ENCODE assay signal across 22 mouse cellular contexts in genomic region chr11:33461172-33461571, GRCm38 (mm10). TPM values are rescaled to one million over a fixed set of nuclear protein-coding genes. Genes with fewer than 3 reads are reported as not detected.
DNase-seq lines count a peak whose midpoint lies in the region; ATAC-seq and TF ChIP-seq lines count a peak whose summit lies in the region.
"Had no signal": no experiment of that assay in that cellular context is flagged by ENCODE, and none has a peak within 500 bp of the region (broad histone marks: within the 10 kb centered on the region; RNA-seq: fewer than 3 reads in every experiment).

No protein-coding gene starts in this region.

- no peaks in the 10 kb centered on the region for H3K9me3 ChIP-seq in G1E (replicated peaks)
- no peaks in the 10 kb centered on the region for H3K9me3 ChIP-seq in liver, embryonic 14.5 days (ENCODE audit: control insufficient read depth, low read length)
- H3K9me3 ChIP-seq: embryonic facial prominence, embryonic 15.5 days; forebrain, embryonic 10.5 days; heart, embryonic 13.5 days had no signal

- 0% methylated on average over 1 of the region's 1 CpGs for WGBS in liver, embryonic 14.5 days (ENCODE audit: insufficient replicate concordance)

- no peaks in the 10 kb centered on the region for H3K27me3 ChIP-seq in G1E (ENCODE audit: insufficient read depth, low read length)
- no peaks in the 10 kb centered on the region for H3K27me3 ChIP-seq in liver, embryonic 14.5 days (ENCODE audit: control insufficient read depth, insufficient read depth, low read length)
- H3K27me3 ChIP-seq: embryonic facial prominence, embryonic 15.5 days; heart, embryonic 13.5 days had no signal

- no peak for TF ChIP-seq CTCF in G1E (IDR thresholded peaks at IDR 0.05; ENCODE audit: low read depth, low read length)
- no peak for TF ChIP-seq CTCF in liver, embryonic 14.5 days (IDR thresholded peaks at IDR 0.05; ENCODE audit: low read depth)

- no peaks in the 10 kb centered on the region for H3K36me3 ChIP-seq in G1E (replicated peaks)
- H3K36me3 ChIP-seq in liver, embryonic 14.5 days (replicated peaks; ENCODE audit: control insufficient read depth, insufficient read depth, low read depth) = no peaks in the 10 kb centered on the region
- H3K36me3 ChIP-seq: embryonic facial prominence, embryonic 15.5 days; forebrain, embryonic 10.5 days; heart, embryonic 13.5 days had no signal

- no peak overlapping the region for H3K9ac ChIP-seq in liver, embryonic 14.5 days (replicated peaks)
- H3K9ac ChIP-seq: embryonic facial prominence, embryonic 15.5 days; heart, embryonic 13.5 days had no signal

- no peak overlapping the region for H3K4me3 ChIP-seq in G1E (ENCODE audit: low read depth, low read length)
- no peak overlapping the region for H3K4me3 ChIP-seq in liver, embryonic 14.5 days (ENCODE audit: insufficient read depth in 1 of 2, low read depth in 2 of 2, low read length in 2 of 2)
- H3K4me3 ChIP-seq: embryonic facial prominence, embryonic 15.5 days; erythroblast, embryonic 14.5 days; forebrain, embryonic 10.5 days; heart, embryonic 13.5 days had no signal

- TF ChIP-seq EP300 in liver, embryonic 14.5 days (IDR thresholded peaks at IDR 0.05; ENCODE audit: low read depth) = peak; percentile 69; the same call in 1 of the 2 replicates

- DNase-seq in G1E (ENCODE audit: low spot score) (no peak), liver (peak; percentile 26)
- peak in 2 of 3 experiments; percentile 35 to 44 for DNase-seq in liver, embryonic 14.5 days (ENCODE audit: low read depth in 3 of 3, low spot score in 3 of 3)
- no peak for DNase-seq in kidney, postnatal 10 days
- no peak for DNase-seq in testis, postnatal 10 days (ENCODE audit: low spot score)
- DNase-seq in natural killer cell, adult 2 months (ENCODE audit: low spot score in 2 of 2) = no peak
- DNase-seq: adrenal gland, postnatal 10 days; B cell, adult 2 months; cerebellum, adult 18-20 months; cerebellum, adult 9-11 months; embryo, embryonic 11 days; gastrocnemius, postnatal 36 days; heart, adult 11 months; heart, postnatal 36 days had no signal

- ATAC-seq in G1E (ENCODE audit: extremely low read depth, insufficient number of reproducible peaks, low FRiP score, poor library complexity, severe bottlenecking) = peak; percentile 68
- ATAC-seq in liver, embryonic 14.5 days (ENCODE audit: insufficient read depth) = peak; percentile 74
- peak; percentile 79 for ATAC-seq in megakaryocyte progenitor cell, adult 5-6 weeks (replicated peaks; ENCODE audit: poor library complexity)
- ATAC-seq: CD4-positive, CD25-positive, alpha-beta regulatory T cell, adult 4 months; forebrain, embryonic 14.5 days had no signal

- no peak overlapping the region for H3K4me2 ChIP-seq in liver, embryonic 14.5 days (ENCODE audit: low read depth)
- H3K4me2 ChIP-seq: embryonic facial prominence, embryonic 15.5 days; heart, embryonic 13.5 days had no signal

- H3K4me1 ChIP-seq in G1E (ENCODE audit: insufficient read depth, low read depth, low read length) = peaks cover 4% of the 10 kb centered on the region; the same call in 1 of the 2 replicates
- H3K4me1 ChIP-seq in liver, embryonic 14.5 days (replicated peaks; ENCODE audit: control insufficient read depth in 2 of 2, insufficient read depth in 2 of 2, low read length in 1 of 2) = peaks cover 2% of the 10 kb centered on the region in 2 experiments; a peak in 2 of 4 replicates
- H3K4me1 ChIP-seq: embryonic facial prominence, embryonic 15.5 days; forebrain, embryonic 10.5 days; heart, embryonic 13.5 days had no signal

- no peak overlapping the region for H3K27ac ChIP-seq in liver, embryonic 14.5 days
- H3K27ac ChIP-seq: embryonic facial prominence, embryonic 15.5 days; forebrain, embryonic 10.5 days; heart, embryonic 13.5 days had no signal

RNA-seq across cellular contexts. Expression of gene Ranbp17, which starts 52.4 kb away (rescaled TPM):
- total RNA-seq in G1E (2014; fragmentation: Nextera tagmentation) (5.6 and 8.0 TPM in 2 replicates), G1E (2017) (6.2 and 6.7 TPM in 2 replicates)
- polyA plus RNA-seq in G1E (2012) = 0.51 TPM in 2 replicates
- polyA plus RNA-seq in liver, embryonic 14.5 days (2012; rRNA removed) = 1.4 and 1.7 TPM in 2 replicates
- polyA plus RNA-seq in liver, embryonic 14.5 days (2014; fragmentation: Nextera tagmentation; extraction: Ambion mirVana) = 3.3 and 4.8 TPM in 2 replicates
- 2.6 and 5.2 TPM in 2 replicates for total RNA-seq in megakaryocyte progenitor cell, adult 5-6 weeks (2015)
- 2.6 and 3.5 TPM in 2 replicates for total RNA-seq in megakaryocyte progenitor cell, adult 5-6 weeks (2017)
- total RNA-seq: MEL had no signal
- polyA plus RNA-seq: CD4-positive, CD25-positive, alpha-beta regulatory T cell, adult 4 months had no signal

Comparison
In these comparisons a context has a peak if more than half of its experiments do, and no peak if none do; other contexts are left out.
1. DNase-seq: peak in liver (single experiment) and liver, embryonic 14.5 days (2 of 3); none in G1E (single experiment), kidney, postnatal 10 days (single experiment), testis, postnatal 10 days (single experiment) and natural killer cell, adult 2 months (0 of 2).
2. Peak in every context shown above with its lines, with median percentiles within 50 percentile points of each other: ATAC-seq.